Mouse (Mus musculus) myocyte (in vitro differentiated cells): ENCODE data around the gene Opn4. TPM values are rescaled to one million over a fixed set of nuclear protein-coding genes. Genes with fewer than 3 reads are reported as not detected.

ENCODE experiments used
- H3K27me3 ChIP-seq: one replicate; pipeline ENCODE4 v1.6.1; 2011; ENCODE audit not compliant: control insufficient read depth, insufficient read depth, insufficient read length
- H3K36me3 ChIP-seq: one replicate; pipeline ENCODE4 v1.6.1; 2011; ENCODE audit not compliant: control insufficient read depth, insufficient read depth
- H3K4me2 ChIP-seq: one replicate; pipeline ENCODE4 v1.6.1; 2011; ENCODE audit warnings: low read depth, control low read depth
- H3K4me3 ChIP-seq: one replicate; pipeline ENCODE4 v1.5.1; 2011; ENCODE audit warnings: mild to moderate bottlenecking, control low read depth, moderate library complexity
- H3K79me2 ChIP-seq: one replicate; pipeline ENCODE4 v1.6.1; 2011; ENCODE audit not compliant: control insufficient read depth, insufficient read depth
- H3ac ChIP-seq: one replicate; pipeline ENCODE4 v1.6.1; 2011; ENCODE audit not compliant: control insufficient read depth, insufficient read length
- CEBPB ChIP-seq: IDR thresholded peaks from 2 replicates; pipeline ENCODE4 v1.6.1; 2011; ENCODE audit warnings: mild to moderate bottlenecking, moderate library complexity; ENCODE audit not compliant: poor library complexity, insufficient read depth, severe bottlenecking
- E2F4 ChIP-seq: IDR thresholded peaks from one replicate; pipeline ENCODE4 v1.6.1; 2011; ENCODE audit warnings: mild to moderate bottlenecking, control low read depth, moderate library complexity; ENCODE audit not compliant: insufficient read depth
- MAX ChIP-seq: IDR thresholded peaks from one replicate; pipeline ENCODE4 v1.6.1; 2011; ENCODE audit warnings: low read depth, mild to moderate bottlenecking, control low read depth
- MYOD1 ChIP-seq, 3 experiments: IDR thresholded peaks; one replicate each; pipeline ENCODE4 v1.6.1; 2011; ENCODE audit warnings: control low read depth in 2 of 3, low read depth in 2 of 3, mild to moderate bottlenecking in 2 of 3, moderate library complexity in 1 of 3; ENCODE audit not compliant: insufficient read length in 2 of 3, control insufficient read depth in 1 of 3
- MYOG ChIP-seq, 3 experiments: IDR thresholded peaks; one replicate each; pipeline ENCODE4 v1.6.1; 2011; ENCODE audit warnings: control low read depth in 2 of 3, low read depth in 2 of 3, mild to moderate bottlenecking in 2 of 3; ENCODE audit not compliant: insufficient read length in 2 of 3, control insufficient read depth in 1 of 3, insufficient read depth in 1 of 3
- POLR2A ChIP-seq: IDR thresholded peaks from one replicate; pipeline ENCODE4 v1.6.1; 2011; ENCODE audit warnings: low read depth, mild to moderate bottlenecking, control low read depth, moderate library complexity; ENCODE audit not compliant: insufficient read length
- POLR2AphosphoS2 ChIP-seq: IDR thresholded peaks from one replicate; pipeline ENCODE4 v1.6.1; 2011; ENCODE audit warnings: low read depth, control low read depth; ENCODE audit not compliant: insufficient read length
- REST ChIP-seq: IDR thresholded peaks from one replicate; pipeline ENCODE4 v1.6.1; 2011; ENCODE audit warnings: mild to moderate bottlenecking, control low read depth, moderate library complexity; ENCODE audit not compliant: insufficient read depth, insufficient read length
- SRF ChIP-seq: IDR thresholded peaks from one replicate; pipeline ENCODE4 v1.6.1; 2011; ENCODE audit warnings: low read depth; ENCODE audit not compliant: control insufficient read depth, insufficient read length
- TCF12 ChIP-seq: IDR thresholded peaks from one replicate; pipeline ENCODE4 v1.6.1; 2011; ENCODE audit warnings: mild to moderate bottlenecking, control low read depth; ENCODE audit not compliant: poor library complexity, insufficient read depth, severe bottlenecking
- TCF3 ChIP-seq: IDR thresholded peaks from one replicate; pipeline ENCODE4 v1.6.1; 2011; ENCODE audit warnings: low read depth, control low read depth; ENCODE audit not compliant: insufficient read length
- USF1 ChIP-seq: IDR thresholded peaks from one replicate; pipeline ENCODE4 v1.6.1; 2011; ENCODE audit warnings: low read depth, mild to moderate bottlenecking, control low read depth, moderate library complexity
- polyA plus RNA-seq: library from polyadenylated mRNA; unstranded; fragments of >200 nt; fragmentation: generic; extraction: Trizol; gene quantifications from one replicate; pipeline ENCODE4 v1.2.1, GENCODE M21; 2012; ENCODE audit warnings: missing spikeins

The Opn4 gene
- polyA plus RNA-seq, 1 experiment, result 0.23 TPM

DNA sequence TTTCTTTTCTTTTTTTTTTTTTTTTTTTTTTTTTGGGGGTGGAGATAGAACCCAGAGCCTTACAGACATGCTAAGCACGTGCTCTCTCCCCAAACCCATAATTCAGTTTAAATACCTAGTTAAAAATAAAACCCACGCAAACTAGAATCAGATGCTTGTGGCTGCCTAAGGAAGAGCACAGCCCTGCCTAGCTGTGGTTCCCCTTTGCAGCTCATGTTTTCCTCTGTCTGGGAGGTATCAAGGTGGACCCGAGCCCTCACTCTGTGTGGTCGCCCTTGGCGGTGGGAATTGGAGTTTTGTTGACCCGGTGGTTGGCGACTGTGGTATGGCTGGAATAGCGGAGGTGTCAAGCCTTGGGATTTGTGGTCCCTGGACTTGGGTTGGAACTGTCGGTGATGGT is 41.0 kb downstream of the Opn4 start:
- H3K27me3 ChIP-seq, result no peaks in the 10 kb centered on the region
- peaks cover 14% of the 10 kb centered on the region for H3K36me3 ChIP-seq
- no peaks in the 10 kb centered on the region for H3K79me2 ChIP-seq
- no peak overlapping the region for H3K4me3 ChIP-seq
- H3ac ChIP-seq, result no peak overlapping the region
- no peak overlapping the region for H3K4me2 ChIP-seq
- TF ChIP-seq SRF (no peak), E2F4 (no peak), MAX (no peak), TCF3 (no peak), USF1 (no peak), MYOG (IDR thresholded peaks at IDR 0.05; ENCODE audit: control insufficient read depth in 1 of 3, insufficient read depth in 1 of 3, insufficient read length in 2 of 3, low read depth in 2 of 3) (no peak), REST (no peak), POLR2A (no peak), CEBPB (no peak), MYOD1 (IDR thresholded peaks at IDR 0.05; ENCODE audit: control insufficient read depth in 1 of 3, insufficient read length in 2 of 3, low read depth in 2 of 3) (no peak)

DNA sequence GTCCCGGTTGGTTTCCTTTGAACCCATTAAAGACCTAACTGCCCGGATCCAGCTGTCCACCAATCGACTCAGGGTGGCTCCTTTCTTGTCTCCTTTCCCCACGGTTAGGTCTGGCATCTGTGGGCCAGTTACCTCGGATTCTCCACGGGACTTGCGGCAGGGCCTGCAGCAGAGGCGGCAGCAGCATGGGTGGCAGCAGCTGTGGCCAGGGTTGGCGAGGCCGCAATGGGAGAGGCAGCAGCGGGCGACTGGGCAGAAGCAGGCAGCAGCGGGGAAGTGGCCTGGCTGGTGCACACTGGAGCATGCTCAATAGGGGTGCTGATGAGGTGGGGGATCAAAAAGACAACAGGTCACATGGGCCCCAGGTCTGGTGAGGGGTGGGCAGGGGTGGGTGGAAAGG is 44.7 kb downstream of the Opn4 start:
- peak; percentile 6 for TF ChIP-seq POLR2AphosphoS2
- peak in 1 of 3 experiments; percentile 10 for TF ChIP-seq MYOG (IDR thresholded peaks at IDR 0.05; ENCODE audit: control insufficient read depth in 1 of 3, insufficient read depth in 1 of 3, insufficient read length in 2 of 3, low read depth in 2 of 3)
- no peak for TF ChIP-seq MYOD1 (IDR thresholded peaks at IDR 0.05; ENCODE audit: control insufficient read depth in 1 of 3, insufficient read length in 2 of 3, low read depth in 2 of 3)
- no peak for TF ChIP-seq E2F4
- TF ChIP-seq CEBPB, result no peak
- no peak overlapping the region for H3ac ChIP-seq
- H3K4me3 ChIP-seq, result no peak overlapping the region
- H3K36me3 ChIP-seq, result peaks cover 18% of the 10 kb centered on the region
- no peaks in the 10 kb centered on the region for H3K79me2 ChIP-seq
- no peaks in the 10 kb centered on the region for H3K27me3 ChIP-seq
- H3K4me2 ChIP-seq, result no peak overlapping the region

DNA sequence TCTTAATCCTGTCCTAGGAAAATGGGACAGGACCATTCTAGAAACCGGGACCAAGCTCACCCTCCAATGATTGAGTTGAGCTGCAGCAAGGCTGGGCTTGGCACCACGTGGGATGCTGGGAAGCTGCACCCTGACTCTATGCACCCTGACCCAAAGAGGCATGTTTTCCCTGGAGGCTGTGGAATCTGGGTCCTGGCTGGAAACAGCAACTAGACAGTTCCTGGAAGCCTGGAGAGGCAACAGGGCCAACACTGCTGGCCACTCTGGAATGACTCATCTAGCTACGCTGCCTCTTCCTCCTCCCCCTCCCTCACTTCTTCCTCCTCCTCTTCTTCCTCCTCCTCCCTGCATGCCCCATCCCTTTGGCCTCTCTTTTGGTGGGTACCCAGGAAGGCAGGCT is 45.9 kb downstream of the Opn4 start:
- no peak overlapping the region for H3K4me2 ChIP-seq
- no peaks in the 10 kb centered on the region for H3K27me3 ChIP-seq
- H3K79me2 ChIP-seq, result no peaks in the 10 kb centered on the region
- H3K4me3 ChIP-seq, result no peak overlapping the region
- H3ac ChIP-seq, result no peak overlapping the region
- peaks cover 18% of the 10 kb centered on the region for H3K36me3 ChIP-seq
- TF ChIP-seq MYOD1 (IDR thresholded peaks at IDR 0.05; ENCODE audit: control insufficient read depth in 1 of 3, insufficient read length in 2 of 3, low read depth in 2 of 3) (no peak), SRF (no peak), POLR2AphosphoS2 (no peak), USF1 (no peak), TCF12 (no peak), POLR2A (no peak), MAX (no peak), CEBPB (no peak), TCF3 (no peak), REST (no peak), E2F4 (no peak), MYOG (IDR thresholded peaks at IDR 0.05; ENCODE audit: control insufficient read depth in 1 of 3, insufficient read depth in 1 of 3, insufficient read length in 2 of 3, low read depth in 2 of 3) (no peak)

DNA sequence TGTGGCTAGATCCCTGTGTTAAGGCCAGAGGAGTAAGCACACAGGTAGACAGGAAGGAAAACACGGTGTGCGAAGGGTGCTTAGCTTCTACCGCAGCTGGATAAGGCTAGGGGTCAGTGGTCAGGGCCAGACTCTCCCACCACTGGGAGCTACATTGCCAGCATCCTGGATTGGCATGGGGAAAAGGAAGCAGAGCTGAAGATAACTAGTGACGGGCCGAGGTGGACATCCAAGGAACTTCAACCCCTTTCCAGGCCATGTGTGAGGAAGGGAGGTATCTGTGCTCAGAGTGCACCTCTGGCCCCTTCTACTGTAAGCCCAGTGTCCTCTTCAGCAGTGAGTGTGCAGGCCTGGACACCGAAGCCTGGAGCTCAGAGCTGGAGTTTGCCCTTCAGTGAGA is 46.5 kb downstream of the Opn4 start:
- Histone ChIP-seq H3K4me3 (no peak overlapping the region), H3K79me2 (no peaks in the 10 kb centered on the region), H3K4me2 (no peak overlapping the region), H3ac (no peak overlapping the region), H3K27me3 (no peaks in the 10 kb centered on the region), H3K36me3 (peaks cover 17% of the 10 kb centered on the region)
- no peak for TF ChIP-seq CEBPB
- no peak for TF ChIP-seq SRF
- no peak for TF ChIP-seq POLR2A
- no peak for TF ChIP-seq USF1
- no peak for TF ChIP-seq REST
- no peak for TF ChIP-seq MYOD1 (IDR thresholded peaks at IDR 0.05; ENCODE audit: control insufficient read depth in 1 of 3, insufficient read length in 2 of 3, low read depth in 2 of 3)
- no peak for TF ChIP-seq MYOG (IDR thresholded peaks at IDR 0.05; ENCODE audit: control insufficient read depth in 1 of 3, insufficient read depth in 1 of 3, insufficient read length in 2 of 3, low read depth in 2 of 3)
- TF ChIP-seq TCF3, result no peak
- TF ChIP-seq TCF12, result no peak
- no peak for TF ChIP-seq MAX
- TF ChIP-seq POLR2AphosphoS2, result no peak
- TF ChIP-seq E2F4, result no peak

DNA sequence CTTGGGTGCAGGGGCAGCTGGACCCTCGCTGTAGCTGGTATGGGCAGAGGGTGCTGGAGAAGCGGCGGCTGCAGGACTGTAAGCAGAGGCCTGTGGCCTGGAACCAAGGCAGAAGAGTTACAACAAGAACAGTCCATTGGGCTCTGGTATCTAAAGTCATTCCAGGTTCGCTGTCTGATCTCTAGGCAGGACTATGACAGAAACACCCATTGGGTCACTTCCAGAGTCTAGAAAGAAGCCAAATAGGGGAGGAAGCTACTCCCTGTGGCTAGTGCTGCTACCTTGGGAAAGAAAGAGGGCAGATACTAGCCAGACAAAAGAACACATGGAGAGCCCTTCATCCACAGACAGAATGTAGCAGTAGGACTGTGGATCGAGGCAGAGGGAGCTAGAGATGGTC is 47.7 kb downstream of the Opn4 start:
- Histone ChIP-seq H3K79me2 (no peaks in the 10 kb centered on the region), H3K4me2 (no peak overlapping the region), H3K4me3 (no peak overlapping the region), H3ac (no peak overlapping the region), H3K36me3 (peaks cover 4% of the 10 kb centered on the region), H3K27me3 (no peaks in the 10 kb centered on the region)
- TF ChIP-seq POLR2AphosphoS2 (no peak), USF1 (no peak), TCF3 (no peak), E2F4 (no peak), TCF12 (no peak), CEBPB (no peak), MYOG (IDR thresholded peaks at IDR 0.05; ENCODE audit: control insufficient read depth in 1 of 3, insufficient read depth in 1 of 3, insufficient read length in 2 of 3, low read depth in 2 of 3) (no peak), POLR2A (no peak), MAX (no peak), SRF (no peak), MYOD1 (IDR thresholded peaks at IDR 0.05; ENCODE audit: control insufficient read depth in 1 of 3, insufficient read length in 2 of 3, low read depth in 2 of 3) (no peak), REST (no peak)
